In genomic region chr2:52333535-52333934, GRCm38 (mm10) we compare ENCODE assay signal across 30 mouse cellular contexts. TPM values are rescaled to one million over a fixed set of nuclear protein-coding genes. Genes with fewer than 3 reads are reported as not detected.
DNase-seq lines count a peak whose midpoint lies in the region; ATAC-seq and TF ChIP-seq lines count a peak whose summit lies in the region.
"Had no signal": no experiment of that assay in that cellular context is flagged by ENCODE, and none has a peak within 500 bp of the region (broad histone marks: within the 10 kb centered on the region; RNA-seq: fewer than 3 reads in every experiment).

No protein-coding gene starts in this region.

- no peaks in the 10 kb centered on the region for H3K36me3 ChIP-seq in lung, embryonic 14.5 days (ENCODE audit: insufficient read depth)
- H3K36me3 ChIP-seq in MEL (ENCODE audit: control insufficient read depth in 1 of 2, insufficient read depth in 2 of 2, low read length in 2 of 2): no peaks in the 10 kb centered on the region; a peak in 1 of 4 replicates
- H3K36me3 ChIP-seq in myocyte (ENCODE audit: control insufficient read depth, insufficient read depth): no peaks in the 10 kb centered on the region
- no peaks in the 10 kb centered on the region for H3K36me3 ChIP-seq in forebrain, embryonic 15.5 days
- H3K36me3 ChIP-seq: embryonic facial prominence, embryonic 10.5 days; embryonic facial prominence, embryonic 13.5 days; heart, embryonic 12.5 days; heart, embryonic 15.5 days had no signal

- TF ChIP-seq EP300 in MEL (IDR thresholded peaks at IDR 0.05; ENCODE audit: low read depth in 1 of 2, low read length in 2 of 2): peak; percentile 24 to 41; a peak in 2 of 4 replicates

- TF ChIP-seq CTCF in lung, embryonic 14.5 days (IDR thresholded peaks at IDR 0.05; ENCODE audit: low read depth): no peak
- TF ChIP-seq CTCF in MEL (IDR thresholded peaks at IDR 0.05 in 2 of 3, conservative IDR thresholded peaks at IDR 0.05 in 1 of 3; ENCODE audit: control insufficient read depth in 1 of 3, insufficient read depth in 1 of 3, low read depth in 2 of 3, low read length in 3 of 3, poor library complexity in 1 of 3, severe bottlenecking in 1 of 3): no peak

- H3K9me3 ChIP-seq in lung, embryonic 14.5 days (ENCODE audit: low read depth, low read length): no peaks in the 10 kb centered on the region
- H3K9me3 ChIP-seq in MEL (replicated peaks; ENCODE audit: insufficient read depth, low read length): no peaks in the 10 kb centered on the region
- no peaks in the 10 kb centered on the region for H3K9me3 ChIP-seq in forebrain, embryonic 15.5 days
- H3K9me3 ChIP-seq: embryonic facial prominence, embryonic 10.5 days; embryonic facial prominence, embryonic 13.5 days; forebrain, embryonic 13.5 days; heart, embryonic 12.5 days; heart, embryonic 15.5 days had no signal

- H3K4me3 ChIP-seq in lung, embryonic 14.5 days (ENCODE audit: low read depth, low read length): no peak overlapping the region
- H3K4me3 ChIP-seq in MEL (ENCODE audit: control insufficient read depth in 1 of 2, insufficient read depth in 1 of 2, low read depth in 2 of 2, low read length in 2 of 2) (no peak overlapping the region), myocyte (peak overlapping the region; percentile 22)
- H3K4me3 ChIP-seq in forebrain, embryonic 15.5 days: no peak overlapping the region
- H3K4me3 ChIP-seq: embryonic facial prominence, embryonic 10.5 days; embryonic facial prominence, embryonic 13.5 days; erythroblast, embryonic 14.5 days; forebrain, embryonic 13.5 days; heart, embryonic 12.5 days; heart, embryonic 15.5 days had no signal

- H3K79me2 ChIP-seq in MEL (ENCODE audit: control insufficient read depth, insufficient read depth, low read length, poor library complexity) (no peaks in the 10 kb centered on the region), myocyte (ENCODE audit: control insufficient read depth, insufficient read depth) (no peaks in the 10 kb centered on the region)

- ATAC-seq in lung, embryonic 14.5 days (ENCODE audit: insufficient read depth): no peak
- ATAC-seq in hematopoietic stem cell, adult 5-6 weeks (replicated peaks in 1 of 2; ENCODE audit: insufficient read depth in 1 of 2, low FRiP score in 2 of 2, low TSS enrichment in 1 of 2, low read depth in 1 of 2, poor library complexity in 2 of 2, severe bottlenecking in 2 of 2): peak; percentile 45 to 69
- ATAC-seq in forebrain, embryonic 15.5 days (replicated peaks): no peak
- ATAC-seq: forebrain, embryonic 13.5 days; forebrain, postnatal 0 days; hindbrain, postnatal 0 days; intestine, postnatal 0 days; Patski had no signal

- H3K9ac ChIP-seq in lung, embryonic 14.5 days: no peak overlapping the region
- no peak overlapping the region for H3K9ac ChIP-seq in MEL (ENCODE audit: control insufficient read depth, low read depth, low read length, poor library complexity, severe bottlenecking)
- H3K9ac ChIP-seq in forebrain, embryonic 15.5 days (replicated peaks): no peak overlapping the region
- H3K9ac ChIP-seq: embryonic facial prominence, embryonic 13.5 days; forebrain, embryonic 13.5 days; forebrain, postnatal 0 days; heart, embryonic 12.5 days; heart, embryonic 15.5 days; hindbrain, embryonic 14.5 days had no signal

- 10% methylated on average over 2 of the region's 2 CpGs for WGBS in lung, embryonic 14.5 days
- WGBS in forebrain, embryonic 15.5 days: 68% methylated on average over 2 of the region's 2 CpGs

- no peak overlapping the region for H3ac ChIP-seq in myocyte (ENCODE audit: control insufficient read depth, insufficient read length)

- H3K4me2 ChIP-seq in lung, embryonic 14.5 days: no peak overlapping the region
- peak overlapping the region; percentile 48 for H3K4me2 ChIP-seq in myocyte (ENCODE audit: low read depth)
- H3K4me2 ChIP-seq in forebrain, embryonic 15.5 days (replicated peaks): no peak overlapping the region
- H3K4me2 ChIP-seq: embryonic facial prominence, embryonic 13.5 days; forebrain, embryonic 13.5 days; heart, embryonic 12.5 days; heart, embryonic 15.5 days; hindbrain, embryonic 14.5 days had no signal

- no peak overlapping the region for H3K27ac ChIP-seq in lung, embryonic 14.5 days (ENCODE audit: low read depth)
- no peak overlapping the region for H3K27ac ChIP-seq in MEL (ENCODE audit: control insufficient read depth, low read depth, low read length)
- no peak overlapping the region for H3K27ac ChIP-seq in forebrain, embryonic 15.5 days (replicated peaks)
- H3K27ac ChIP-seq: embryonic facial prominence, embryonic 10.5 days; embryonic facial prominence, embryonic 13.5 days; forebrain, embryonic 13.5 days; heart, embryonic 15.5 days; hindbrain, embryonic 14.5 days; hindbrain, postnatal 0 days had no signal

- peak; percentile 25 for DNase-seq in lung, embryonic 14.5 days
- no peak for DNase-seq in lung, postnatal 25 days (ENCODE audit: low spot score)
- peak; percentile 46 for DNase-seq in MEL (ENCODE audit: low read depth, low spot score)
- no peak for DNase-seq in retina, postnatal 1 day
- DNase-seq: adrenal gland, postnatal 10 days; adrenal gland, postnatal 36 days; B cell, adult 2 months; cerebellum, adult 18-20 months; cerebellum, adult 9-10 months; cerebellum, postnatal 25 days; embryo, embryonic 11 days; forebrain, postnatal 0 days; gastrocnemius, postnatal 14 days; heart, adult 18-20 months; heart, postnatal 10 days; heart, postnatal 36 days had no signal

- H3K4me1 ChIP-seq in lung, embryonic 14.5 days (ENCODE audit: insufficient read depth): no peaks in the 10 kb centered on the region
- H3K4me1 ChIP-seq in MEL (ENCODE audit: control insufficient read depth in 1 of 2, insufficient read depth in 2 of 2, low read length in 2 of 2): peaks cover 0 to 3% of the 10 kb centered on the region in 2 experiments; a peak in 1 of 4 replicates
- no peaks in the 10 kb centered on the region for H3K4me1 ChIP-seq in forebrain, embryonic 15.5 days
- H3K4me1 ChIP-seq: embryonic facial prominence, embryonic 10.5 days; embryonic facial prominence, embryonic 13.5 days; forebrain, embryonic 13.5 days had no signal

- TF ChIP-seq POLR2A in MEL (IDR thresholded peaks at IDR 0.05; ENCODE audit: control insufficient read depth in 1 of 2, insufficient read depth in 1 of 2, low read depth in 1 of 2, low read length in 2 of 2, poor library complexity in 1 of 2) (no peak), myocyte (IDR thresholded peaks at IDR 0.05; ENCODE audit: insufficient read length, low read depth) (no peak)

- TF ChIP-seq RAD21 in MEL (IDR thresholded peaks at IDR 0.05; ENCODE audit: low read depth, low read length): no peak

- H3K27me3 ChIP-seq in lung, embryonic 14.5 days (ENCODE audit: insufficient read depth, low read length): no peaks in the 10 kb centered on the region
- H3K27me3 ChIP-seq in MEL (ENCODE audit: control insufficient read depth in 1 of 2, insufficient read depth in 2 of 2, low read length in 2 of 2) (peaks cover 0 to 1% of the 10 kb centered on the region in 2 experiments; a peak in 1 of 4 replicates), myocyte (ENCODE audit: control insufficient read depth, insufficient read depth, insufficient read length) (no peaks in the 10 kb centered on the region)
- no peaks in the 10 kb centered on the region for H3K27me3 ChIP-seq in forebrain, embryonic 15.5 days
- H3K27me3 ChIP-seq: CH12.LX; embryonic facial prominence, embryonic 13.5 days; forebrain, embryonic 13.5 days; heart, embryonic 12.5 days; heart, embryonic 15.5 days; Patski had no signal

TF ChIP-seq in MEL, 35 proteins besides CTCF, POLR2A, EP300 and RAD21:
- TF ChIP-seq ZMIZ1 (IDR thresholded peaks at IDR 0.05; ENCODE audit: low read depth, low read length) (no peak), POLR2AphosphoS2 (IDR thresholded peaks at IDR 0.05; ENCODE audit: low read length) (no peak), HCFC1 (IDR thresholded peaks at IDR 0.05; ENCODE audit: low read depth, low read length) (no peak), USF2 (IDR thresholded peaks at IDR 0.05; ENCODE audit: borderline replicate concordance in 1 of 2, insufficient read depth in 1 of 2, low read depth in 1 of 2, low read length in 2 of 2) (no peak), SMC3 (IDR thresholded peaks at IDR 0.05; ENCODE audit: low read depth, low read length) (no peak), GATA1 (IDR thresholded peaks at IDR 0.05; ENCODE audit: low read depth, low read length) (peak; percentile 32; the same call in 1 of the 2 replicates), CHD1 (IDR thresholded peaks at IDR 0.05; ENCODE audit: low read depth, low read length) (no peak), RCOR1 (IDR thresholded peaks at IDR 0.05; ENCODE audit: low read depth, low read length) (peak; percentile 83)

TF ChIP-seq in myocyte, 11 proteins besides CTCF, POLR2A, EP300 and RAD21:
- TF ChIP-seq REST (IDR thresholded peaks at IDR 0.05; ENCODE audit: insufficient read depth, insufficient read length): no peak
- no peak for TF ChIP-seq TCF3 (IDR thresholded peaks at IDR 0.05; ENCODE audit: insufficient read length, low read depth)
- TF ChIP-seq SRF (IDR thresholded peaks at IDR 0.05; ENCODE audit: control insufficient read depth, insufficient read length, low read depth): no peak
- no peak for TF ChIP-seq MAX (IDR thresholded peaks at IDR 0.05; ENCODE audit: low read depth)
- no peak for TF ChIP-seq MYOD1 (IDR thresholded peaks at IDR 0.05; ENCODE audit: control insufficient read depth in 1 of 3, insufficient read length in 2 of 3, low read depth in 2 of 3)
- TF ChIP-seq USF1 (IDR thresholded peaks at IDR 0.05; ENCODE audit: low read depth): no peak
- TF ChIP-seq TCF12 (IDR thresholded peaks at IDR 0.05; ENCODE audit: insufficient read depth, poor library complexity, severe bottlenecking): no peak
- no peak for TF ChIP-seq MYOG (IDR thresholded peaks at IDR 0.05; ENCODE audit: control insufficient read depth in 1 of 3, insufficient read depth in 1 of 3, insufficient read length in 2 of 3, low read depth in 2 of 3)

RNA-seq across cellular contexts. Expression of gene Neb, which starts 44.7 kb away (rescaled TPM):
- polyA plus RNA-seq in lung, embryonic 14.5 days (2014; fragmentation: Nextera tagmentation; extraction: Ambion mirVana): 0.59 and 1.3 TPM in 2 replicates
- total RNA-seq in MEL (2012; rRNA removed): 0.12 and 0.39 TPM in 2 replicates
- polyA plus RNA-seq in MEL (2012; ENCODE audit: insufficient read depth in 1 of 2, insufficient read length in 2 of 2, low read depth in 1 of 2, low replicate concordance in 2 of 2, missing spikeins in 1 of 2): under 1 TPM in 1 of 2 experiments, not detected in 1; 0.70 TPM
- total RNA-seq in hematopoietic stem cell, adult 5-6 weeks (2017): 0.30 and 3.3 TPM in 2 replicates
- polyA plus RNA-seq in myocyte (2012; fragmentation: generic; extraction: Trizol): 60.8 TPM
- polyA plus RNA-seq in forebrain, embryonic 15.5 days (2015; fragmentation: Nextera tagmentation; extraction: Ambion mirVana): 9.8 and 10.3 TPM in 2 replicates
- polyA plus RNA-seq: erythroblast, embryonic 14.5 days had no signal

Comparison
In these comparisons a context has a peak if more than half of its experiments do, and no peak if none do; other contexts are left out.
1. DNase-seq: peak in lung, embryonic 14.5 days (single experiment) and MEL (single experiment); none in lung, postnatal 25 days (single experiment) and retina, postnatal 1 day (single experiment).
2. ATAC-seq: peak in hematopoietic stem cell, adult 5-6 weeks (2 of 2); none in lung, embryonic 14.5 days (single experiment) and forebrain, embryonic 15.5 days (single experiment).